Mouse (Mus musculus) cerebellum, adult 11-12 months (tissue): Measurements from ENCODE around the gene Acbd7.

Source experiments
- DNase-seq: peaks from one replicate; pipeline ENCODE4 v3.0.0; 2022

Acbd7 gene

GRCm38 (mm10) chr2:3387105-3387860, 51.3 kb downstream of the Acbd7 start:
- no peak for DNase-seq
